Mouse (Mus musculus) C2C12 (cell line): ENCODE results near the gene Palmd. TPM values are rescaled to one million over a fixed set of nuclear protein-coding genes. Genes with fewer than 3 reads are reported as not detected.

Source experiments
- H3K27me3 ChIP-seq: one replicate; pipeline ENCODE4 v1.6.1; 2011; ENCODE audit not compliant: control insufficient read depth, insufficient read depth, insufficient read length
- H3K36me3 ChIP-seq: one replicate; pipeline ENCODE4 v1.6.1; 2011; ENCODE audit not compliant: control insufficient read depth, insufficient read depth
- H3K4me3 ChIP-seq: one replicate; pipeline ENCODE4 v1.5.1; 2011; ENCODE audit warnings: mild to moderate bottlenecking, control low read depth; ENCODE audit not compliant: poor library complexity, insufficient read depth, severe bottlenecking
- H3K79me2 ChIP-seq: one replicate; pipeline ENCODE4 v1.6.1; 2011; ENCODE audit not compliant: control insufficient read depth, insufficient read depth
- H3K79me3 ChIP-seq: one replicate; pipeline ENCODE4 v1.6.1; 2011; ENCODE audit warnings: low read depth, control low read depth
- H3ac ChIP-seq: one replicate; pipeline ENCODE3; 2011; ENCODE audit warnings: low read depth; ENCODE audit not compliant: control insufficient read depth, insufficient read length
- CEBPB ChIP-seq: IDR thresholded peaks from one replicate; pipeline ENCODE4 v1.6.1; 2011; ENCODE audit warnings: low read depth, mild to moderate bottlenecking, control low read depth, moderate library complexity
- CTCF ChIP-seq: IDR thresholded peaks from one replicate; pipeline ENCODE4 v1.5.1; 2011; ENCODE audit not compliant: control insufficient read depth, insufficient read depth, insufficient read length
- FOSL1 ChIP-seq: IDR thresholded peaks from one replicate; pipeline ENCODE4 v1.8.0; 2011; ENCODE audit warnings: mild to moderate bottlenecking, low read length; ENCODE audit not compliant: poor library complexity, insufficient read depth, severe bottlenecking
- MAX ChIP-seq: IDR thresholded peaks from one replicate; pipeline ENCODE4 v1.6.1; 2011; ENCODE audit warnings: mild to moderate bottlenecking, control low read depth
- MYOD1 ChIP-seq: IDR thresholded peaks from one replicate; pipeline ENCODE4 v1.6.1; 2011; ENCODE audit warnings: low read depth; ENCODE audit not compliant: control insufficient read depth, insufficient read length
- MYOG ChIP-seq: IDR thresholded peaks from one replicate; pipeline ENCODE4 v1.6.1; 2011; ENCODE audit not compliant: control insufficient read depth, insufficient read length; ENCODE audit errors: extremely low read depth
- USF1 ChIP-seq: IDR thresholded peaks from one replicate; pipeline ENCODE4 v1.6.1; 2011; ENCODE audit warnings: low read depth, mild to moderate bottlenecking, control low read depth, moderate library complexity
- polyA plus RNA-seq: library from polyadenylated mRNA; unstranded; fragments of >200 nt; fragmentation: generic; extraction: Trizol; gene quantifications from one replicate; pipeline ENCODE4 v1.2.1, GENCODE M21; 2012; ENCODE audit warnings: missing spikeins

Palmd gene
- polyA plus RNA-seq, 1 experiment: 0.04 TPM

DNA sequence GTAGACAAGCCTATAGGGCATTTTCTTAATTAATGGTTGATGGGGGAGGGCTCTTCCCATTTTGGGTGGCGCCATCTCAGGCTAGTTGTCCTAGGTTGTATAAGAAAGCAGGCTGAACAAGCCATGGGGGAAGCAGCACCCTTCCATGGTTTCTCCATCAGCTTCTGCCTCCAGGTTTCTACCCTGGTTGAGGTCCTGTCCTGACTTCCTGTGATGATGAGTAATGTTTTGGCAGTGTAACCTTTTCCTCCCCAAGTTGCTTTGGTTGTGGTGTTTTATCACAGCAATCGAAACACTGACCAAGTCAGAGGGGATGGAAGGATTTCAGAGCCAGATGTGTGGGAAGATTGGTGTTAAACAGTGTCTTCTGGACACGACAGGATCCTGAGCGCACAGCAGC is 22.3 kb downstream of the Palmd start:
- no peaks in the 10 kb centered on the region for H3K27me3 ChIP-seq
- H3K79me3 ChIP-seq: no peaks in the 10 kb centered on the region
- H3ac ChIP-seq: no peak overlapping the region
- TF ChIP-seq USF1 (no peak), CTCF (no peak), MYOD1 (no peak), MAX (no peak), CEBPB (no peak)
- H3K79me2 ChIP-seq: no peaks in the 10 kb centered on the region
- H3K4me3 ChIP-seq: no peak overlapping the region
- H3K36me3 ChIP-seq: no peaks in the 10 kb centered on the region

DNA sequence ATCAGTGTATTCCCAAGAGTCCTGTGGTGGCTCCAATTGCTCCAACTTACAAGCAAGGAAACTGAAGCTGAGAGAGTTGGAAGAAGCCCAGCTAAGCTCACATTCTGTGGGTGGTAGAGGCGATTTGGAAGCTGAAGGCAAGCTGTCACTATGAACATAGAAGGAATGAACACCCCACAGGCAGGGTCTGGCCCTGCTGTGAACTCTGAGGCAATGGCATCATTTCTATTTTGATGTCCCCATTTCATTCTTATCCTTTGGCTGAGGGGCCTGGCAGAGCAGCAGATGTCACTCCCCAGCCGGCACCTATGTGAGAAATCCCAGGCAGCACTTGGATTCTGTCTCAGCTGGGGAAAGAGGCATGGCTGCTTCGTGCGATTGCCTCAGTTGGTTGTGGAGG is 25.4 kb downstream of the Palmd start:
- H3ac ChIP-seq: no peak overlapping the region
- H3K79me2 ChIP-seq: no peaks in the 10 kb centered on the region
- H3K27me3 ChIP-seq: no peaks in the 10 kb centered on the region
- no peaks in the 10 kb centered on the region for H3K79me3 ChIP-seq
- H3K36me3 ChIP-seq: no peaks in the 10 kb centered on the region
- TF ChIP-seq MYOD1 (no peak), FOSL1 (no peak), CEBPB (no peak), CTCF (no peak), MAX (no peak), USF1 (no peak)
- no peak overlapping the region for H3K4me3 ChIP-seq

DNA sequence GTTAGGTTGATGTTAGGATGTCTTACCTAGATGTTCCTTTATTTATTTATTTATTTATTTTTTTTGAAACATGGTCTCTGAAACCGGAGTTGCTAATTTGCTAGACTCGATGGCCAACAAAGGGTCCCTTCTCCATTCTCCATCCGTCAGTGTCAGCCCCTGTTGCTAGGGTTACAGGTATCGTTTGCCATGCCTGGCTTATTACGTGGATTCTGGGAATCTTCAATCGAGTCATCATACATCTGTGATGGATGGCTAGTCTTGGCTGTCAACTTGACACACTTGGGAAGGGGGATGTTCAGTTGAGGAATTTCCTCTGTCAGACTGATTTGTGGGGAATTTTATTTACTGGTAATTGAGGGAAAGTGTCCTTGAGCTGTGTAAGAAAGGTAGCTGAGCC is 26.0 kb downstream of the Palmd start:
- Histone ChIP-seq H3K79me2 (no peaks in the 10 kb centered on the region), H3ac (no peak overlapping the region), H3K27me3 (no peaks in the 10 kb centered on the region), H3K79me3 (no peaks in the 10 kb centered on the region), H3K4me3 (no peak overlapping the region), H3K36me3 (no peaks in the 10 kb centered on the region)
- TF ChIP-seq MAX (no peak), MYOD1 (no peak), MYOG (no peak), CEBPB (no peak), FOSL1 (no peak), CTCF (no peak), USF1 (no peak)

DNA sequence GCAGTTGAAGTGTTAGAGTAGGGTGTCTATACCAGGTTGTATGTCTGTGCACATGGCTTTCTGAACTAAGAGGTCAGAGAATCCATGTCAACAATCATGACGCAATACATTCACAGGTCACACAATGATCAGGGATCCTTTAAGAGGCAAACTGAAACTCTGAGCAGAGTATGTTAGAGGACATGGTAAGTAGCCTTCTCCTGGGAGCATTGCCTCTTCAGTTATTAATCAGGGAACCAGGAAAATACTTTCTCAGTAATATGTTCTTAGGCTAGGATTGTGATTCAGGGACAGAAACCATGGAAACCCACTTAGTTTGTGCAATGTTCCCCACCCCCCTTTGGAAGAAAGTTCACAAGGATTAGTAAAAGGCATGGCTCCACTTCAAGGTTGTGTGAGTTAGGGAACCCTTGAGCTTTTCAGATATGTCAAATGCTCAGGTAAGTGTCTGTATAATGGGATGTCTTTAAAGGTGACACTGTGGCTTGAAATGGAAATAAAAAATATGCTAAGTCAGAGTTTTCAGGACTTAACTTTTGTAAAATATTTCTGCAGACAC is 27.1 kb downstream of the Palmd start:
- Histone ChIP-seq H3K79me3 (no peaks in the 10 kb centered on the region), H3K79me2 (no peaks in the 10 kb centered on the region), H3K27me3 (no peaks in the 10 kb centered on the region), H3K36me3 (no peaks in the 10 kb centered on the region), H3ac (no peak overlapping the region), H3K4me3 (no peak overlapping the region)
- TF ChIP-seq CEBPB: peak; percentile 12
- TF ChIP-seq USF1: no peak

DNA sequence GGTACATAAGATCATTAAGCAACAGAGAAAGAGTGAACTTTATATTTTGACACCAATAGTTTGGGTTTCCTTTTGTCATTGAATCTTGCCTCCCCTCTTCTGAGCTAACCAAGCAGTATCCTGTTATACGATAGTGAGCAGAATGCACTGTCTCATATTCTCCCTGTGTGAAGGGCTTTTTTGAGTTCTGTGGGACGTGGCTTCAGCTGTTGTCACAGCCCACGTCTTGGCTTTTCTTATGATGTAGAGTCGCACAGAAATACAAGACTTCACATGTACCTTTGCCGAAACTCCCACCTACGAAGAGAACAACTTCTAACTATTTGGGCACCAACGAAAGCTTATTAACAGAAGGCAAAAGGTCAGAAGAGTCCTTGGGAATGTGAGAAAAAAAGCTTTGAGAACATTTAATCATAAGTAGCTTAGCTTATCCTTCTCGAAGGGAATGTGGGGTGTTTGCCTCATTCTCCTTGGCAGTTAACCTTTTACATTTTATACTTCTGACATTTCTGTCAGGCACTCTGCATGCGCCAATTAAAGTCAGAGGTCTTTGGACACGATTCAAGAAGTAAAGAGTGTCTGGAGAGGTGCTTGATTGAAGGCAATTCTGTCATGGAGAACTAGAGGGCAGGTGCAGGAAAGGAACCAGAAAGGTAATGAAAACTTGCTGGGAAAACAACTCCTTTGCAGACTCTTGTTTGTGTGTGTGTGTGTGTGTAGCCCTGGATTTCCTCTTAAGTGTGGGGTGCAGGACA is 27.8 kb downstream of the Palmd start:
- Histone ChIP-seq H3K36me3 (no peaks in the 10 kb centered on the region), H3K79me2 (no peaks in the 10 kb centered on the region), H3K27me3 (no peaks in the 10 kb centered on the region), H3K79me3 (no peaks in the 10 kb centered on the region), H3K4me3 (no peak overlapping the region), H3ac (no peak overlapping the region)
- TF ChIP-seq FOSL1: no peak
- no peak for TF ChIP-seq CTCF
- no peak for TF ChIP-seq MYOD1
- no peak for TF ChIP-seq MAX
- no peak for TF ChIP-seq MYOG
- TF ChIP-seq USF1: no peak
- no peak for TF ChIP-seq CEBPB

DNA sequence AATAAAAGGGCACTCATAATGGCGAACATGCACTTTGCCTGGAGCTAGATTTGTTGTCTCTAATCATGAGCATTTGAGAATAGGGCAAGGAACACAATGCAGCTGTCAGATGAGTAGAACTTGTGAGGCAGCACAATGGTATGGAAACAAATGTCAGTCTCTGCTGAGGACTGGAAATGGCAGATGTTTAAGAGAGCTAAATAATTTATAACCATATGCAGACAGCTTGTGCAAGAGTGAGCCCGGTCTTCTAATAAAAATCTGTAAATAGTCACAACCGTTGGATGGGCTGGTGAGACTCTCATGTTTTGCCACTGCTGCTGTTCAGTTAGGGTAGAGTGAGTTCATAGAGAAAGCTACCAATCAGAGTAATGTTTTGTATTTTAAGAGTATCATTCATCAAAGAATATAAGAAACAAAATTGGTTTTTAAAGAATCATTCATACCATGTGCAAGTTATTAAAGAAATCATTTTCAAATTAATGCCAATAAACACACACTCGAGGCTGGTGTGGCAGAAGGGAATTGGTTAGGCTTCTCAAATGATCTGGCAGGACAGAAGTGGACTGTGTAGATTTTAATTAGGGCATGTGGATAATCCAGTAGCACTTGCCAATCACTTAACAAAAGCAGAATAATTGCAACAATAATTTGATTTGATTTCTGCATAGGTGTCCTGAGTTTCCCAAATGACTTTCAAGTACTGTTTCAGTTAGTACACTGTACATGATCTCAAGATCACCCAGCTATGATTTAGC is 31.7 kb downstream of the Palmd start:
- TF ChIP-seq MAX: no peak
- TF ChIP-seq FOSL1: no peak
- TF ChIP-seq MYOD1: no peak
- TF ChIP-seq CTCF: no peak
- TF ChIP-seq MYOG: no peak
- no peaks in the 10 kb centered on the region for H3K36me3 ChIP-seq
- no peak overlapping the region for H3K4me3 ChIP-seq
- no peaks in the 10 kb centered on the region for H3K79me3 ChIP-seq
- no peak overlapping the region for H3ac ChIP-seq
- H3K79me2 ChIP-seq: no peaks in the 10 kb centered on the region
- H3K27me3 ChIP-seq: no peaks in the 10 kb centered on the region
